Mouse (Mus musculus) 3T3-L1 (cell line): ENCODE data around the gene Calhm2.
A peak's percentile ranks its signal among the peaks of the same experiment; 100 is the strongest.

ENCODE experiments used
- DNase-seq: peaks from one replicate; pipeline ENCODE4 v3.0.0-alpha.2; 2015; ENCODE audit warnings: low read depth, low spot score

Gene Calhm2

GRCm38 (mm10) chr19:47067924-47068611, 70.0 kb downstream of the Calhm2 start:
- DNase-seq: peak; percentile 89

- DNase-seq: peak; percentile 99
Observed at GRCm38 (mm10) chr19:47067096-47067882, 70.8 kb downstream of the Calhm2 start, which contains the start of gene Taf5. TSS of gene Taf5 (plus strand) at chr19:47067746.

- DNase-seq: peak; percentile 26
Observed at GRCm38 (mm10) chr19:47065860-47066259, 72.2 kb downstream of the Calhm2 start.

- no peak for DNase-seq
Observed at GRCm38 (mm10) chr19:47057684-47058083, 80.4 kb downstream of the Calhm2 start.
